Mouse (Mus musculus) large intestine, adult 2 months (tissue): ENCODE data around the gene Zfp966. TPM values are rescaled to one million over a fixed set of nuclear protein-coding genes. Genes with fewer than 3 reads are reported as not detected.
"Not testable (repeated sequence)": the region's sequence is repeated elsewhere in the genome, so short reads cannot be mapped to it uniquely, and the experiment has no call there.

Experiments
- DNase-seq: peaks from one replicate; pipeline ENCODE4 v3.0.0-alpha.2; 2012; ENCODE audit warnings: low read depth, low spot score
- WGBS: fragments of 180-500 bp; shearing (Covaris S2); methylation state at CpG from one replicate; pipeline ENCODE4 v1.1.7; 2018; 5-methylcytosine and 5-hydroxymethylcytosine counted together
- polyA plus RNA-seq: library from polyadenylated mRNA; depleted of rRNA; stranded (reverse); fragments of >200 nt; gene quantifications from 2 replicates; pipeline ENCODE4 v1.2.3, GENCODE M21; 2012; rRNA removed

Gene Zfp966
- polyA plus RNA-seq: 0.19 and 0.49 TPM in 2 replicates

GRCm38 (mm10) chr2:175931000-175931399 is at the start of gene Zfp966:
Gene Zfp966 (minus strand): TSS chr2:175931100.
- no CpG with 5 or more reads among the region's 6 CpGs for WGBS

GRCm38 (mm10) chr2:175965031-175965430 is 34.1 kb upstream of the Zfp966 start, which contains the start of gene Gm2026:
Gene Gm2026 (plus strand): TSS chr2:175965331.
- no CpG with 5 or more reads among the region's 4 CpGs for WGBS
- DNase-seq: not testable (repeated sequence)

More at GRCm38 (mm10) chr2:175931000-175931399, at the start of gene Zfp966:
- not testable (repeated sequence) for DNase-seq

GRCm38 (mm10) chr2:175869024-175869423 is 61.9 kb downstream of the Zfp966 start, which contains the start of gene Gm6710:
Gene Gm6710 (plus strand): TSS chr2:175869219.
- not testable (repeated sequence) for DNase-seq
- whole genome bisulfite sequencing: no CpG with 5 or more reads among the region's 7 CpGs

Other genes starting within 250 kb of the Zfp966 start
- not detected in 2 replicates for gene Zfp969, start 227.5 kb downstream of the Zfp966 start, polyA plus RNA-seq
- not detected in 2 replicates for gene Gm2007, start 189.6 kb downstream of the Zfp966 start, polyA plus RNA-seq
- 0.73 and 1.1 TPM in 2 replicates for gene Gm14288, start 130.0 kb downstream of the Zfp966 start, polyA plus RNA-seq
- gene Gm6710, start 61.9 kb downstream of the Zfp966 start, polyA plus RNA-seq: 0.14 and 0.22 TPM in 2 replicates
- gene Gm2026, start 34.2 kb upstream of the Zfp966 start, polyA plus RNA-seq: 0.41 TPM in 1 of 2 replicates, not detected in the other
- 0.06 TPM in 1 of 2 replicates, not detected in the other for gene Gm2004, start 218.7 kb upstream of the Zfp966 start, polyA plus RNA-seq